Mouse (Mus musculus) MEL (cell line): ENCODE data around the gene Gla. TPM values are rescaled to one million over a fixed set of nuclear protein-coding genes. Genes with fewer than 3 reads are reported as not detected.
A peak's percentile ranks its signal among the peaks of the same experiment; 100 is the strongest.

Source experiments
- DNase-seq: peaks from one replicate; pipeline ENCODE4 v3.0.0; 2011; ENCODE audit warnings: low read depth, low spot score
- H3K27ac ChIP-seq: 2 replicates; pipeline ENCODE4 v1.5.1; 2012; ENCODE audit warnings: low read depth, mild to moderate bottlenecking, control low read depth, low read length, moderate library complexity; ENCODE audit not compliant: control insufficient read depth
- H3K27me3 ChIP-seq, 2 experiments: fragments of 150-350 bp in 1 of 2; sonication (generic) in 1 of 2; 2 replicates each; pipeline ENCODE4 v1.6.1; 2012; ENCODE audit warnings: low read length in 2 of 2, mild to moderate bottlenecking in 2 of 2, improper control_type of control experiment in 1 of 2, moderate library complexity in 1 of 2; ENCODE audit not compliant: insufficient read depth in 2 of 2, control insufficient read depth in 1 of 2
- H3K36me3 ChIP-seq, 2 experiments: 2 replicates each; pipeline ENCODE4 v1.6.1; 2012 to 2014; ENCODE audit warnings: low read length in 2 of 2, improper control_type of control experiment in 1 of 2, inconsistent platforms in 1 of 2, mild to moderate bottlenecking in 1 of 2; ENCODE audit not compliant: insufficient read depth in 2 of 2, control insufficient read depth in 1 of 2
- H3K4me1 ChIP-seq, 2 experiments: fragments of 150-350 bp in 1 of 2; sonication (generic) in 1 of 2; 2 replicates each; pipeline ENCODE4 v1.6.1; 2012; ENCODE audit warnings: low read length in 2 of 2, improper control_type of control experiment in 1 of 2, mild to moderate bottlenecking in 1 of 2; ENCODE audit not compliant: insufficient read depth in 2 of 2, control insufficient read depth in 1 of 2
- H3K4me3 ChIP-seq, 2 experiments: fragments of 150-350 bp in 1 of 2; sonication (generic) in 1 of 2; 2 replicates each; pipeline ENCODE4 v1.5.1; 2012; ENCODE audit warnings: low read depth in 2 of 2, low read length in 2 of 2, mild to moderate bottlenecking in 2 of 2, moderate library complexity in 2 of 2, control low read depth in 1 of 2, improper control_type of control experiment in 1 of 2; ENCODE audit not compliant: control insufficient read depth in 1 of 2, insufficient read depth in 1 of 2
- H3K79me2 ChIP-seq: 2 replicates; pipeline ENCODE4 v1.6.1; 2012; ENCODE audit warnings: mild to moderate bottlenecking, low read length, moderate library complexity; ENCODE audit not compliant: control insufficient read depth, poor library complexity, insufficient read depth
- H3K9ac ChIP-seq: 2 replicates; pipeline ENCODE4 v1.6.1; 2012; ENCODE audit warnings: low read depth, mild to moderate bottlenecking, control low read depth, low read length, moderate library complexity; ENCODE audit not compliant: control insufficient read depth, poor library complexity, severe bottlenecking
- H3K9me3 ChIP-seq: fragments of 150-350 bp; sonication (generic); replicated peaks from 2 replicates; pipeline ENCODE4 v1.6.1; 2012; ENCODE audit warnings: mild to moderate bottlenecking, low read length, improper control_type of control experiment, moderate library complexity; ENCODE audit not compliant: insufficient read depth
- BHLHE40 ChIP-seq: IDR thresholded peaks from 2 replicates; pipeline ENCODE4 v1.6.1; 2012; ENCODE audit warnings: low read depth, mild to moderate bottlenecking, inconsistent platforms, low read length, improper control_type of control experiment, borderline replicate concordance
- CHD1 ChIP-seq: IDR thresholded peaks from 2 replicates; pipeline ENCODE4 v1.6.1; 2012; ENCODE audit warnings: low read depth, mild to moderate bottlenecking, inconsistent platforms, low read length, improper control_type of control experiment
- CHD2 ChIP-seq: IDR thresholded peaks from 2 replicates; pipeline ENCODE4 v1.6.1; 2011; ENCODE audit warnings: low read length, improper control_type of control experiment
- CTCF ChIP-seq, 3 experiments: IDR thresholded peaks in 2 of 3; conservative IDR thresholded peaks in 1 of 3; 2 replicates each; pipeline ENCODE4 v1.5.1; 2011 to 2012; ENCODE audit warnings: low read length in 3 of 3, low read depth in 2 of 3, mild to moderate bottlenecking in 2 of 3, improper control_type of control experiment in 1 of 3, inconsistent platforms in 1 of 3, mixed read lengths in 1 of 3, moderate library complexity in 1 of 3; ENCODE audit not compliant: control insufficient read depth in 1 of 3, insufficient read depth in 1 of 3, poor library complexity in 1 of 3, severe bottlenecking in 1 of 3
- E2F4 ChIP-seq: IDR thresholded peaks from 2 replicates; pipeline ENCODE4 v1.6.1; 2011; ENCODE audit warnings: low read depth, low read length, improper control_type of control experiment, borderline replicate concordance
- ELF1 ChIP-seq: IDR thresholded peaks from 2 replicates; pipeline ENCODE4 v1.6.1; 2014; ENCODE audit warnings: low read depth, mild to moderate bottlenecking, inconsistent platforms, low read length, improper control_type of control experiment, moderate library complexity
- GABPA ChIP-seq: IDR thresholded peaks from 2 replicates; pipeline ENCODE4 v1.6.1; 2012; ENCODE audit warnings: low read depth, mild to moderate bottlenecking, inconsistent platforms, low read length, improper control_type of control experiment, moderate library complexity
- GATA1 ChIP-seq: IDR thresholded peaks from 2 replicates; pipeline ENCODE4 v1.6.1; 2011; ENCODE audit warnings: low read depth, low read length, improper control_type of control experiment
- HCFC1 ChIP-seq: IDR thresholded peaks from 2 replicates; pipeline ENCODE4 v1.6.1; 2012; ENCODE audit warnings: low read depth, mild to moderate bottlenecking, inconsistent platforms, low read length, improper control_type of control experiment, moderate library complexity
- JUND ChIP-seq: IDR thresholded peaks from 2 replicates; pipeline ENCODE4 v1.6.1; 2011; ENCODE audit warnings: low read depth, mild to moderate bottlenecking, improper control_type of control experiment, low read length
- KAT2A ChIP-seq: conservative IDR thresholded peaks from 2 replicates; pipeline ENCODE4 v1.6.1; 2012; ENCODE audit warnings: low read depth, low read length, improper control_type of control experiment, inconsistent platforms
- MAFK ChIP-seq: IDR thresholded peaks from 2 replicates; pipeline ENCODE4 v1.6.1; 2011; ENCODE audit warnings: low read depth, mild to moderate bottlenecking, low read length, improper control_type of control experiment, borderline replicate concordance
- MAX ChIP-seq: IDR thresholded peaks from 2 replicates; pipeline ENCODE4 v1.6.1; 2011; ENCODE audit warnings: low read length, improper control_type of control experiment
- MAZ ChIP-seq: IDR thresholded peaks from 2 replicates; pipeline ENCODE4 v1.6.1; 2012; ENCODE audit warnings: low read depth, mild to moderate bottlenecking, inconsistent platforms, low read length, improper control_type of control experiment
- MEF2A ChIP-seq: IDR thresholded peaks from 2 replicates; pipeline ENCODE4 v1.6.1; 2014; ENCODE audit warnings: low read depth, mild to moderate bottlenecking, inconsistent platforms, low read length, improper control_type of control experiment; ENCODE audit not compliant: poor library complexity, insufficient replicate concordance, severe bottlenecking; ENCODE audit errors: extremely low read depth
- MXI1 ChIP-seq: IDR thresholded peaks from 2 replicates; pipeline ENCODE4 v1.6.1; 2011; ENCODE audit warnings: mild to moderate bottlenecking, low read depth, low read length, improper control_type of control experiment
- MYB ChIP-seq: IDR thresholded peaks from 2 replicates; pipeline ENCODE4 v1.6.1; 2011; ENCODE audit warnings: mild to moderate bottlenecking, low read depth, low read length, improper control_type of control experiment
- MYC ChIP-seq: IDR thresholded peaks from 2 replicates; pipeline ENCODE4 v1.6.1; 2011; ENCODE audit warnings: low read depth, mild to moderate bottlenecking, low read length, improper control_type of control experiment, moderate library complexity
- NELFE ChIP-seq: IDR thresholded peaks from 2 replicates; pipeline ENCODE4 v1.6.1; 2011; ENCODE audit warnings: low read depth, low read length, improper control_type of control experiment
- NRF1 ChIP-seq: IDR thresholded peaks from 2 replicates; pipeline ENCODE4 v1.6.1; 2014; ENCODE audit warnings: low read depth, mild to moderate bottlenecking, inconsistent platforms, low read length, improper control_type of control experiment, moderate library complexity; ENCODE audit not compliant: poor library complexity, insufficient read depth, severe bottlenecking
- POLR2A ChIP-seq, 2 experiments: IDR thresholded peaks; 2 replicates each; pipeline ENCODE4 v1.6.1; 2011 to 2012; ENCODE audit warnings: low read length in 2 of 2, mild to moderate bottlenecking in 2 of 2, control low read depth in 1 of 2, improper control_type of control experiment in 1 of 2, low read depth in 1 of 2, moderate library complexity in 1 of 2; ENCODE audit not compliant: control insufficient read depth in 1 of 2, insufficient read depth in 1 of 2, poor library complexity in 1 of 2
- RAD21 ChIP-seq: IDR thresholded peaks from 2 replicates; pipeline ENCODE4 v1.6.1; 2011; ENCODE audit warnings: mild to moderate bottlenecking, low read depth, low read length, improper control_type of control experiment
- RCOR1 ChIP-seq: IDR thresholded peaks from 2 replicates; pipeline ENCODE4 v1.6.1; 2012; ENCODE audit warnings: low read depth, mild to moderate bottlenecking, inconsistent platforms, low read length, improper control_type of control experiment
- SIN3A ChIP-seq: IDR thresholded peaks from 2 replicates; pipeline ENCODE4 v1.6.1; 2012; ENCODE audit warnings: low read length, improper control_type of control experiment, inconsistent platforms
- SMC3 ChIP-seq: IDR thresholded peaks from 2 replicates; pipeline ENCODE4 v1.6.1; 2011; ENCODE audit warnings: low read depth, low read length, improper control_type of control experiment
- TAL1 ChIP-seq: IDR thresholded peaks from 2 replicates; pipeline ENCODE4 v1.6.1; 2012; ENCODE audit warnings: mild to moderate bottlenecking, inconsistent platforms, low read length, moderate library complexity, mixed read lengths
- TBP ChIP-seq: IDR thresholded peaks from 2 replicates; pipeline ENCODE4 v1.8.0; 2011; ENCODE audit warnings: low read depth, low read length, improper control_type of control experiment
- TCF12 ChIP-seq: IDR thresholded peaks from 2 replicates; pipeline ENCODE4 v1.6.1; 2014; ENCODE audit warnings: low read depth, mild to moderate bottlenecking, inconsistent platforms, low read length, improper control_type of control experiment, moderate library complexity
- UBTF ChIP-seq: IDR thresholded peaks from 2 replicates; pipeline ENCODE4 v1.6.1; 2012; ENCODE audit warnings: low read depth, mild to moderate bottlenecking, inconsistent platforms, low read length, improper control_type of control experiment, moderate library complexity, borderline replicate concordance; ENCODE audit not compliant: insufficient read depth
- USF2 ChIP-seq, 2 experiments: IDR thresholded peaks; 2 replicates each; pipeline ENCODE4 v1.6.1; 2011 to 2012; ENCODE audit warnings: improper control_type of control experiment in 2 of 2, low read length in 2 of 2, borderline replicate concordance in 1 of 2, inconsistent platforms in 1 of 2, low read depth in 1 of 2, mild to moderate bottlenecking in 1 of 2; ENCODE audit not compliant: insufficient read depth in 1 of 2
- ZC3H11A ChIP-seq: IDR thresholded peaks from 2 replicates; pipeline ENCODE4 v1.6.1; 2012; ENCODE audit warnings: low read depth, mild to moderate bottlenecking, inconsistent platforms, low read length, improper control_type of control experiment
- ZKSCAN1 ChIP-seq: IDR thresholded peaks from 2 replicates; pipeline ENCODE4 v1.6.1; 2012; ENCODE audit warnings: low read depth, mild to moderate bottlenecking, inconsistent platforms, low read length, improper control_type of control experiment, moderate library complexity
- ZMIZ1 ChIP-seq: IDR thresholded peaks from 2 replicates; pipeline ENCODE4 v1.6.1; 2012; ENCODE audit warnings: low read depth, mild to moderate bottlenecking, inconsistent platforms, low read length, improper control_type of control experiment, moderate library complexity
- polyA plus RNA-seq, 2 experiments: library from polyadenylated mRNA; stranded (reverse) in 1 of 2; unstranded in 1 of 2; fragments of >175 nt in 1 of 2; fragments of >200 nt in 1 of 2; gene quantifications; 2 replicates each; pipeline versions ENCODE4 v1.2.1 to v1.2.4; 2012; ENCODE audit warnings: low replicate concordance in 2 of 2, low read depth in 1 of 2; ENCODE audit not compliant: insufficient read length in 2 of 2, insufficient read depth in 1 of 2, missing spikeins in 1 of 2
- total RNA-seq: library from RNA; depleted of rRNA; stranded (reverse); fragments of 300-350 nt; gene quantifications from 2 replicates; pipeline ENCODE4 v1.2.3, GENCODE M21; 2012

The Gla gene
- total and polyA plus RNA-seq, 3 experiments: 10.2 to 17.0 TPM; not detected in 1

GRCm38 (mm10) chrX:134612285-134612959, 11.5 kb upstream of the Gla start (continued):
- TF ChIP-seq CHD1: no peak
- 0 out of 2 replicates have a peak, but pooled peaks have one; percentile 8 for TF ChIP-seq GATA1
- TF ChIP-seq SIN3A: peak; percentile 54

GRCm38 (mm10) chrX:134610984-134611383, 10.1 kb upstream of the Gla start:
- peak overlapping the region in 1 of 2 experiments; percentile 81; a peak in 2 of 4 replicates for H3K4me3 ChIP-seq
- no peaks in the 10 kb centered on the region; the same call in 1 of the 2 replicates for H3K79me2 ChIP-seq
- peak; percentile 70 for DNase-seq
- H3K27ac ChIP-seq: no peak overlapping the region
- no peaks in the 10 kb centered on the region for H3K9me3 ChIP-seq
- H3K9ac ChIP-seq: no peak overlapping the region
- peaks cover 5 to 15% of the 10 kb centered on the region in 2 experiments for H3K4me1 ChIP-seq
- peaks cover 0 to 15% of the 10 kb centered on the region in 2 experiments; a peak in 2 of 4 replicates for H3K36me3 ChIP-seq
- no peaks in the 10 kb centered on the region for H3K27me3 ChIP-seq
- TF ChIP-seq TCF12 (peak; percentile 38; the same call in 1 of the 2 replicates), BHLHE40 (0 out of 2 replicates have a peak, but pooled peaks have one; percentile 27), ZKSCAN1 (no peak), SIN3A (peak; percentile 30; the same call in 1 of the 2 replicates), POLR2A (IDR thresholded peaks at IDR 0.05; ENCODE audit: control insufficient read depth in 1 of 2, insufficient read depth in 1 of 2, low read depth in 1 of 2, low read length in 2 of 2, poor library complexity in 1 of 2) (no peak), HCFC1 (no peak), NELFE (no peak; the same call in 1 of the 2 replicates), USF2 (IDR thresholded peaks at IDR 0.05; ENCODE audit: borderline replicate concordance in 1 of 2, insufficient read depth in 1 of 2, low read depth in 1 of 2, low read length in 2 of 2) (no peak), CHD2 (peak; percentile 23; the same call in 1 of the 2 replicates), UBTF (no peak), ZMIZ1 (no peak), GABPA (no peak), E2F4 (no peak), MYC (no peak), MAX (0 out of 2 replicates have a peak, but pooled peaks have one; percentile 24), TAL1 (peak; percentile 22), JUND (no peak), CHD1 (no peak), ZC3H11A (no peak), MYB (no peak), MAZ (no peak), KAT2A (no peak), CTCF (IDR thresholded peaks at IDR 0.05 in 2 of 3, conservative IDR thresholded peaks at IDR 0.05 in 1 of 3; ENCODE audit: control insufficient read depth in 1 of 3, insufficient read depth in 1 of 3, low read depth in 2 of 3, low read length in 3 of 3, poor library complexity in 1 of 3, severe bottlenecking in 1 of 3) (no peak), NRF1 (no peak), RAD21 (no peak), MAFK (no peak), TBP (no peak), SMC3 (peak; percentile 14), ELF1 (no peak), MEF2A (no peak), GATA1 (peak; percentile 38; the same call in 1 of the 2 replicates), MXI1 (0 out of 2 replicates have a peak, but pooled peaks have one; percentile 45), RCOR1 (peak; percentile 47; the same call in 1 of the 2 replicates)
